Mouse (Mus musculus) CD4-positive, CD25-positive, alpha-beta regulatory T cell, adult 2 months (primary cell): ENCODE measurements around the gene Rad17.

Source experiments
- DNase-seq: peaks from one replicate; pipeline ENCODE4 v3.0.0-alpha.2; 2012; ENCODE audit warnings: low read depth, low spot score

Rad17 gene

GRCm38 (mm10) chr13:100616181-100617087, 34.4 kb downstream of the Rad17 start, which contains the start of gene Marveld2:
Gene Marveld2 (minus strand): TSS chr13:100616971.
- DNase-seq = peak; percentile 67

DNA sequence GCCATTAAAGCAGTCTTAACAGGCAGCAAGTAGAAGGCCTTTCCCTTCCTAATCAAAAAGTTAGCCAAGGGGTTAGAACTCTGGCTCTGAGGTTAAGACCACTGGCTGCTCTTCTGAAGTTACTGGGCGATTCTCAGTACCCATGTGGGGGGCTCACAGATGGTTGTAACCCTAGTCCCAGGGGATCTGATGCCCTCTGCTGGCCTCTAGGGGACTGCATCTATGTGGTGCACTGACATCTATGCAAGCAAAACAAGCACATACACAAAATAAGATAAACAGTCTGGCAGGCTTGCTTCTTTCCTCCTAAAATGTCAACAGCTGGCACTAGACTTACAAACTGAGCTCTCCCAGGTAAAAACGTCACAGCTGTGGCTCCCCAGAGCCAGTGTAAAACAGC, 37.9 kb downstream of the Rad17 start:
- DNase-seq = no peak

- DNase-seq = no peak
These were observed 38.6 kb downstream of the Rad17 start for GRCm38 (mm10) chr13:100612251-100612650.

- DNase-seq = no peak
These were observed 39.6 kb downstream of the Rad17 start for GRCm38 (mm10) chr13:100611266-100611665.

DNA sequence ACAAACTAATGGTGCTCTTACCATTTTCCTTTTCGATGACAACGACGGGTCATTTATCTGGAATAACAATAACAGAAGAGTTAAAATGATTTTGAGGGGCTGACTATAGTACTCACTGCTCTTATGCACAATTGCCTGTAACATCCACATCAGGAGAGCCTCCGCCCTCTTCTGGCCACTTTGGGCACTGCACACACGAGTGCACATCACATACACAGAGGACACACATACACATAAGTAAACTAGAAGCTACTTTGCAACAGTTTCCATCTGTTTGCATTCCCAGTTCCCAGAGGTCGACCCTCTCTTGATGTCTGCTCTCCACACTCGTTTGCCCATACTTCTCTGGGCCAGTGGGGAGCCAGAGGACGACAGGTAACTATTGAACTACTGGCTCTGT, 43.1 kb downstream of the Rad17 start:
- DNase-seq = peak; percentile 40

GRCm38 (mm10) chr13:100605845-100606244, 45.0 kb downstream of the Rad17 start:
- DNase-seq = no peak

DNA sequence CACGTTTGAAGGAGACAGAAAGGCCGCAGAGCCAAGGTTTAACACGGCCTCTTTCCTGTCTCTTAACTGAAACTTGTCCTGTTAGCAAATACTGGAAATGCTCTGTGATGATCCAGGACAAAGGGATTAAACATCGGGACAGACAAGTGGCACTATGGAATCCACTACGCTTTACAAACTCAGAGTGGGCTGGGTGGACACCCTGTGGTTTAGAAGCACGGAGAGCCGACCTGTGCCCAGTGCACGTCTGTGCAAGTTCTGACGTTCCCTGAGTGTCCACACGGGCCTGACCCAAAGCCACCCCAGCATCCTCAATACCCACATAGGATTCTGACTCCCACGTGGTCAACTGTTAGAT, 47.1 kb downstream of the Rad17 start:
- no peak for DNase-seq

DNA sequence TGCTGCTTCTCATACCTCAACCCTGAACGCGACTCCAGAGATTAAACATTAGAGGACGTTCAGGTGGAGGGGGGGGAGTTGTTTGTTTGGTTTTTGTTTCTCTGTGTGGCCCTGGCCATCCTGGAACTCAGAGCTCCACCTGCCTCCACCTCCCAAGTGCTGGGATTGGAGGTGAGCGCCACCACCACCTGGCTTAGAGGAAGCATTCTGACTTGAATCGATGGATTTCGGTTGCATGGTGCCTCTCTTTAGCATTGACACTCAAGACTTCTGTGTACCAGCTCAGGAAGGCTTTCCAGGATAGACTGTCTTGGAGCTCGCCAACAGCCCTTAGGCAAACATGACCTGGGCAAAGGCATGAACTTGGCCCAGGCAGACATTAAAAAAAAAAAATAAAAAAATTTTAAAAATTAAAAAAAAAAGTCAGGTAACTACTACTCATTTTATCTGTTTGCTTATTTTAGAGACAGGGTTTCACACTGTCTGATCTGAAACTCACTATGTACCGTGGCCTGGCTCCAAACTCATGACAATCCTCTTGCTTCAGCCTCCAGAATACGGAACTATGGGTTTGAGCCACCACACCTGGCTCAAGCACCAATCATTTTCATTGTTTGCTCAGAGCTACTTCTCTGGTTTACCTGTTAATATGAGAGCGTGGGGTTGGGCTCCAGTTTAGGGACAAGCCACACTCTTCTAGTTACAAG, 47.7 kb downstream of the Rad17 start:
- no peak for DNase-seq

DNA sequence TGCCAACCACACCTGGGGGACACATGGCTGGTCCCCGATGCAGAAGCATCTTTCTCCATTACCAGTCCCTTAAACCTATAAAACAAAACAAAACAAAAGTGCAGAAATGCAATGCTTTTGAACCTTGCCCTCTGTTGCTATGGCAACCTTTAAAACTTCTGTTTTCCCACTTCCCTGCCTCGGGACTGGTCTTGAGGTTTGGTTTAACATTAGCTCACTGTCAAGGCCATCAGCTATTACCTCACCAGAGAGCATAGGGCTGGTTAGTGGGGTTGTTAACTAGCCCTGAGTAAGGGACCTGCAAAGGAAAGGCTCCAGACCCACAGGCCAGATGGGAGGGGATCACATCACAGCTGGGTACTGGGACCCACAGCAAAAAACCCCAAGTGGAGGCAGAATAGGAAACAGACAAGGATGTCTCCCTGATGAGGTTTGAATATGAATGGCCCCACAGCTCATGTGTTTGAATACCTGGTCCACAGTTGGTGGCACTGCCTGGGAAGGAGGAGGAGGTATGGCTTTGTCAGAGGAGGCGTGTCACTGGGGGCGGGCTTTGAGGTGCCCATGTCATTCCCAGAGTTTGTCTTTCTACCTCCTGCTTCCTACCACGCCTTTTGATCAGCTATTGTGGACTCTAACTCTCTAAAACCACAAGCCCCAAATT, 48.5 kb downstream of the Rad17 start:
- DNase-seq = no peak

DNA sequence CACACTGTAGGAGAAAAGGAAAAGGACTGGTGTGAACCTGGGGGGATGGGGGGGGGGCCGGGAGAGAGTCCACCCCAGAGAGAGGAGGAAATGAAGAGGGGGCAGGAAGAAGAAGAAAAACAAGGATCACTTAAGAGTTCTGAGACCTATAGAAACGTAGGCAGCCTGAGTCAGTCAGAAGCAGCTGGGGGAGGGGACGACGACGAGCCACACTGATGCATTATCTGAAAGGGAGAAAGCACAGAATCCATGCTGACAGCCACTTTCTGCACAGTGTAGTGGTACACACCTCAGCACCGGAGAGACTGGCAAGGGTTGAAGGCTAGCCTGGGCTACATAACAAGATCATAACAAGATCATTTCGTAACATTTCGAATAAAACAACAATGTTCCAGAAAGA, 49.8 kb downstream of the Rad17 start:
- DNase-seq = no peak

DNA sequence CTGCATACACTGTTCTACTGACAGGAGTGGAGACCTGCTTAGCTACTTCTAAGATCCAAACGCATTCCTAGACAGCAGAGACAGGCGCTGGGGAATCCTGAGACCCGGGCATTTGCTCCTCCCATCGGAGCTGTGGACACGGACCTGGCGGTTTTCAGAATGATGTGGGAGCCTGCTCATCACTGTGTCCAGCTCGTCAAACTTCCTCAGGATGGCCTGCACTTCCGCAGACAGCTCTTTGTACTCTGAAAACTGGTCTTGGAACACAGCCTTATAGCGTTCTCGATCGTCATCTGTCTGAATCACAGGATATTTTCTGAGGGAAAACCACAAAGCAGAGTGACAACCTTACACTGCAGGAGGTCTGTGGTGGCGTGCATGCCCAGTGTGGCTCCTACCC, 50.5 kb downstream of the Rad17 start:
- DNase-seq = no peak

- DNase-seq = no peak
These were observed 53.6 kb downstream of the Rad17 start for GRCm38 (mm10) chr13:100597284-100597683.

- DNase-seq = no peak
These were observed 55.3 kb downstream of the Rad17 start for GRCm38 (mm10) chr13:100595552-100595885.

DNA sequence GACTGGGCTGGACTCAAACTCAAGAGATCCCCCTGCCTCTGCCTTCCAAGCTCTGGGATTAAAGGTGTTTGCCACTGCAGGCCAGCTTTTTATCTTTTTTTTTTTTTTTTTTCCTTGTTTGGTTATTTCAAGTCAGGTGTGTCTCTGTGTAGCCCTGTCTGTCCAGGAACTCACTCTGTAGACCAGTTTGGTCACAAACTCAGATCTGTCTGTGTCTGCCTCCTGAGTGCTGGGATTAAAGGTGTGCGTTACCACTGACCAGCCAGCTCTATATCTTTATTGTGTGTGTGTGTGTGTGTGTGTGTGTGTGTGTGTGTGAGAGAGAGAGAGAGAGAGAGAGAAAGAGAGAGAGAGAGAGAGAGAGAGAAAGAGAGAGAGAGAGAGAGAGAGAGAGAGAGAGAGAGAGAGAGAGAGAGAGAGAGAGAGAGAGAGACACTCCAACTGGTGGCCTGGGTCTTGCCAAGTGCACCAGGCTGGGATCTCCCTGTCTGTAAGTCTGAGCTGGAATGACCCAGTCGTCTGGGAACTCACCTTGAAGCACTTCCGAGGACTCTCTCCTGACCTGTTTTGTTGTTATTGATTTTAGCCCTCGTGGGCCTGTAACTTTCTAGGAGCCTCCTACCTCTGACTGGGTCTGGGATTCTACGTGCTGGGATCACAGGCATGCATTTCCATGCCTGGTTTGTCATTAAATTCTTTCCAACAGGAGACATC, 55.9 kb downstream of the Rad17 start:
- DNase-seq = no peak

DNA sequence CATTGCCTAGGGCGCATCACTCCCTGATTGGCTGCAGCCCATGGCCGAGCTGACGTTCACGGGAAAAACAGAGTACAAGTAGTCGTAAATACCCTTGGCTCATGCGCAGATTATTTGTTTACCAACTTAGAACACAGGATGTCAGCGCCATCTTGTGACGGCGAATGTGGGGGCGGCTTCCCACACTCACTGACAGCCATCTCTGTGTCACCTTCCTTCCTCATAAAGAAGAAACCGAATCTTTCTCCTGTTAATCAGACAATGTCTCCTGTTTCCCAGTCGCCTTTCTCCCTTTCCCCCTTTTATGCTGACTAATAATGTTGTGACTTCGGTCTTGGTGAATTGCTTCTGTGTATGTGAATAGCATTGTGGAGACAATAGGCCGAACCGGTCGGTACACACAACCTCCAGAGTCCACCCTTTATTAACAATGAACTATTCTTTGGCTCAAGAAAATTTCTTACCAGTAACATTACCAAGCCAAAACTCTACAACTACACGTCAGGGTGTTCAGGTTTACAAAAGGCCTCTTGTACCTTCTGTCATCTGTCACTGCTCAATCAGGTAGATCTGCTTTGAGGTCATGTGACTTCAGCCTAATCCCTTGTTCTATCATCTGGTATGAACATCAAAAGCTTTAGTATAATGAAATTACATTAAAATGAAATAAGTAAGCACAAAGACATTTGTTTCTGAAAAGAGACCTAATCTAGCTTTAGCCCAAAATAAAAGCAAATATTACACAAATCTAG, 56.6 kb downstream of the Rad17 start:
- peak; percentile 84 for DNase-seq

GRCm38 (mm10) chr13:100588646-100589045, 62.2 kb downstream of the Rad17 start:
- DNase-seq = peak; percentile 43

DNA sequence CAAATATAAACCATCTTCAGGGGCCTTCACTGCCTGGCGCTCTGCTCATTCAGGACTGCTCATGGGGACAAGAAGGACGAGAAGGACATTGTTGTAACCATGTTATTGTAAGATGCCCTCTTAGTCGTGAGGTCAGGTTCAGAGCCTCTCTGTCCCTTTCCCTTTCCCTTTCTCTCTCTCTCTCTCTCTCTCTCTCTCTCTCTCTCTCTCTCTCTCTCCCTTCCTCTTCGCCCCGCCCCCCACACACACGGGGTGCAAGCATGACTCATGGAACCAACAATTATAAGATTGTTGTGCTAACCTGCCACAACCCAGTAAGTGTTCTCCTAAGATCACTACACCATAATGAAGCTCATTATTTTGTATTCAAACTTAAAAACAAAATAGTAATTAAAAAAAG, 68.7 kb downstream of the Rad17 start:
- DNase-seq = no peak

- no peak for DNase-seq
These were observed 69.2 kb downstream of the Rad17 start for GRCm38 (mm10) chr13:100581701-100582100.

GRCm38 (mm10) chr13:100579951-100580350, 70.9 kb downstream of the Rad17 start:
- DNase-seq = no peak

DNA sequence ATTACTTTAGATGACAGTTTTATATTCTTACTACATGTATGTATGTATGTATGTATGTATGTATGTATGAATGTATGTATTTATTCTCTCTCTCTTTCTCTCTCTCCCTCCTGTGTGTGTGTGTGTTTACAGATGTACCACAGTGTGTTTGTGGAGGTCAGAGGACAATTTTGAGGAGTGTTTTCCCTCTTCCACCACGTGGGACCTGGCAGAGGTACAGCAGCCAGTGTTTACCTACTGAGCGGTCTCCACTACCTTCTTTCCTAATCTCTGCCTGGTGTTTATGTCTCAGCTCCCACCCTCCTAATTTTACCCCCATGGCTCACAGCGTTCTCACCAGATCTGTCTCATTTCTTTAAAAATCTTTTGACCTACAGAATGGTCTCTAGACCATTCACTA, 71.6 kb downstream of the Rad17 start:
- no peak for DNase-seq

GRCm38 (mm10) chr13:100575950-100576349, 74.9 kb downstream of the Rad17 start:
- DNase-seq = peak; percentile 56
